Mouse (Mus musculus): ENCODE results near the gene Gsg1. TPM values are rescaled to one million over a fixed set of nuclear protein-coding genes. Genes with fewer than 3 reads are reported as not detected.

The Gsg1 gene
- polyA plus RNA-seq, 1 experiment from 2014 or later = 0.64 TPM

GRCm38 (mm10) chr6:135212666-135213065 lies 41.5 kb downstream of the Gsg1 start:
- no peak for DNase-seq (ENCODE audit: low spot score)

GRCm38 (mm10) chr6:135211169-135211568 lies 43.0 kb downstream of the Gsg1 start:
- DNase-seq (ENCODE audit: low spot score) = no peak

- no peak for DNase-seq (ENCODE audit: low spot score)
These were observed 47.2 kb downstream of the Gsg1 start for GRCm38 (mm10) chr6:135206909-135207308.

- no peak for DNase-seq (ENCODE audit: low spot score)
These were observed 48.3 kb downstream of the Gsg1 start for GRCm38 (mm10) chr6:135205802-135206201.

- DNase-seq (ENCODE audit: low spot score) = no peak
These were observed 49.3 kb downstream of the Gsg1 start for GRCm38 (mm10) chr6:135204869-135205268.

- DNase-seq (ENCODE audit: low spot score) = no peak
These were observed 50.4 kb downstream of the Gsg1 start for GRCm38 (mm10) chr6:135203737-135204136.

GRCm38 (mm10) chr6:135202668-135203067 lies 51.5 kb downstream of the Gsg1 start:
- DNase-seq (ENCODE audit: low spot score) = no peak

- DNase-seq (ENCODE audit: low spot score) = no peak
These were observed 53.8 kb downstream of the Gsg1 start for GRCm38 (mm10) chr6:135200122-135200957.

- peak; percentile 5 for DNase-seq (ENCODE audit: low spot score)
These were observed 55.4 kb downstream of the Gsg1 start for GRCm38 (mm10) chr6:135198726-135199125.

- peak; percentile 85 for DNase-seq (ENCODE audit: low spot score)
These were observed 56.1 kb downstream of the Gsg1 start, which contains the start of the genes Fam234b and Hebp1 for GRCm38 (mm10) chr6:135197921-135198532. Fam234b (plus strand) TSS chr6:135197977. Hebp1 (minus strand) TSS chr6:135198022.

GRCm38 (mm10) chr6:135197446-135197845 lies 56.7 kb downstream of the Gsg1 start:
- DNase-seq (ENCODE audit: low spot score) = no peak

- no peak for DNase-seq (ENCODE audit: low spot score)
These were observed 57.4 kb downstream of the Gsg1 start for GRCm38 (mm10) chr6:135196707-135197106.

- no peak for DNase-seq (ENCODE audit: low spot score)
These were observed 59.2 kb downstream of the Gsg1 start for GRCm38 (mm10) chr6:135194907-135195306.

- no peak for DNase-seq (ENCODE audit: low spot score)
These were observed 60.4 kb downstream of the Gsg1 start for GRCm38 (mm10) chr6:135193733-135194132.

- no peak for DNase-seq (ENCODE audit: low spot score)
These were observed 61.2 kb downstream of the Gsg1 start for GRCm38 (mm10) chr6:135192993-135193392.

GRCm38 (mm10) chr6:135191906-135192305 lies 62.2 kb downstream of the Gsg1 start:
- DNase-seq (ENCODE audit: low spot score) = no peak

- DNase-seq (ENCODE audit: low spot score) = no peak
These were observed 64.0 kb downstream of the Gsg1 start for GRCm38 (mm10) chr6:135190122-135190521.

GRCm38 (mm10) chr6:135188629-135189028 lies 65.5 kb downstream of the Gsg1 start:
- DNase-seq (ENCODE audit: low spot score) = no peak

All from thymus, postnatal 0 days (tissue).